Mouse (Mus musculus) megakaryocyte, embryonic 14.5 days (primary cell): ENCODE results near the gene Cct8. TPM values are rescaled to one million over a fixed set of nuclear protein-coding genes. Genes with fewer than 3 reads are reported as not detected.

Source experiments
- H3K27me3 ChIP-seq: replicated peaks from 2 replicates; pipeline ENCODE3; 2012; ENCODE audit warnings: inconsistent platforms
- H3K36me3 ChIP-seq: replicated peaks from 2 replicates; pipeline ENCODE3; 2012; ENCODE audit warnings: low read length, inconsistent platforms, mixed read lengths
- H3K4me1 ChIP-seq: 2 replicates; pipeline ENCODE4 v1.6.1; 2012; ENCODE audit warnings: inconsistent platforms
- H3K4me3 ChIP-seq: replicated peaks from 2 replicates; pipeline ENCODE3; 2012; ENCODE audit warnings: moderate library complexity, mild to moderate bottlenecking, inconsistent platforms
- H3K9me3 ChIP-seq: 2 replicates; pipeline ENCODE4 v1.6.1; 2012; ENCODE audit warnings: inconsistent platforms
- FLI1 ChIP-seq: IDR thresholded peaks from 2 replicates; pipeline ENCODE4 v1.6.1; 2012; ENCODE audit warnings: low read length, inconsistent platforms, mixed read lengths
- GATA1 ChIP-seq: IDR thresholded peaks from 3 replicates; pipeline ENCODE4 v1.6.1; 2012; ENCODE audit warnings: mixed read lengths, low read length, inconsistent platforms, borderline replicate concordance
- polyA plus RNA-seq: library from polyadenylated mRNA; stranded (reverse); fragments of >175 nt; gene quantifications from 2 replicates; pipeline ENCODE4 v1.2.3, GENCODE M21; 2012; ENCODE audit warnings: low replicate concordance; ENCODE audit not compliant: insufficient read depth

The Cct8 gene
- polyA plus RNA-seq, 1 experiment: 44.0 TPM

- Histone ChIP-seq H3K9me3 (no peaks in the 10 kb centered on the region), H3K4me1 (peaks cover 34% of the 10 kb centered on the region), H3K4me3 (no peak overlapping the region), H3K36me3 (no peaks in the 10 kb centered on the region), H3K27me3 (no peaks in the 10 kb centered on the region)
- TF ChIP-seq GATA1: no peak
- no peak for TF ChIP-seq FLI1
These were observed 50.1 kb downstream of the Cct8 start for GRCm38 (mm10) chr16:87445528-87445927.

- TF ChIP-seq FLI1 (no peak), GATA1 (no peak)
- peak overlapping the region; percentile 82 for H3K4me3 ChIP-seq
- H3K4me1 ChIP-seq: peaks cover 34% of the 10 kb centered on the region
- H3K9me3 ChIP-seq: no peaks in the 10 kb centered on the region
- H3K27me3 ChIP-seq: no peaks in the 10 kb centered on the region
- H3K36me3 ChIP-seq: no peaks in the 10 kb centered on the region
These were observed 50.6 kb downstream of the Cct8 start for GRCm38 (mm10) chr16:87445110-87445509.

- Histone ChIP-seq H3K9me3 (no peaks in the 10 kb centered on the region), H3K4me3 (no peak overlapping the region), H3K4me1 (peaks cover 42% of the 10 kb centered on the region), H3K36me3 (no peaks in the 10 kb centered on the region), H3K27me3 (no peaks in the 10 kb centered on the region)
- TF ChIP-seq GATA1 (no peak), FLI1 (no peak)
These were observed 51.6 kb downstream of the Cct8 start for GRCm38 (mm10) chr16:87444071-87444470.

- Histone ChIP-seq H3K27me3 (no peaks in the 10 kb centered on the region), H3K4me3 (no peak overlapping the region), H3K4me1 (peaks cover 50% of the 10 kb centered on the region), H3K9me3 (no peaks in the 10 kb centered on the region), H3K36me3 (no peaks in the 10 kb centered on the region)
- TF ChIP-seq GATA1 (no peak), FLI1 (no peak)
These were observed 52.4 kb downstream of the Cct8 start for GRCm38 (mm10) chr16:87443245-87443644.

GRCm38 (mm10) chr16:87442291-87442690 is 53.4 kb downstream of the Cct8 start:
- Histone ChIP-seq H3K4me1 (peaks cover 50% of the 10 kb centered on the region), H3K27me3 (no peaks in the 10 kb centered on the region), H3K9me3 (no peaks in the 10 kb centered on the region), H3K4me3 (no peak overlapping the region), H3K36me3 (peaks cover under 1% of the 10 kb centered on the region)
- TF ChIP-seq FLI1 (no peak), GATA1 (no peak)

GRCm38 (mm10) chr16:87441089-87441488 is 54.6 kb downstream of the Cct8 start:
- TF ChIP-seq GATA1 (no peak), FLI1 (no peak)
- Histone ChIP-seq H3K4me3 (peak overlapping the region; percentile 97), H3K27me3 (no peaks in the 10 kb centered on the region), H3K9me3 (no peaks in the 10 kb centered on the region), H3K4me1 (peaks cover 50% of the 10 kb centered on the region), H3K36me3 (peaks cover 12% of the 10 kb centered on the region)

GRCm38 (mm10) chr16:87440184-87440686 is 55.4 kb downstream of the Cct8 start, which contains the start of gene Rwdd2b:
Gene Rwdd2b (minus strand): TSS chr16:87440573.
- Histone ChIP-seq H3K9me3 (no peaks in the 10 kb centered on the region), H3K4me3 (peak within 1 kb of the TSS; percentile 97), H3K36me3 (peaks cover 19% of the 10 kb centered on the region), H3K4me1 (peaks cover 46% of the 10 kb centered on the region), H3K27me3 (no peaks in the 10 kb centered on the region)
- no peak for TF ChIP-seq GATA1
- TF ChIP-seq FLI1: no peak

- Histone ChIP-seq H3K9me3 (no peaks in the 10 kb centered on the region), H3K4me1 (peaks cover 43% of the 10 kb centered on the region), H3K36me3 (peaks cover 32% of the 10 kb centered on the region), H3K4me3 (peak overlapping the region; percentile 73), H3K27me3 (no peaks in the 10 kb centered on the region)
- TF ChIP-seq FLI1 (no peak), GATA1 (no peak)
These were observed 57.0 kb downstream of the Cct8 start for GRCm38 (mm10) chr16:87438697-87439096.

- TF ChIP-seq FLI1: no peak
- TF ChIP-seq GATA1: no peak
- H3K9me3 ChIP-seq: no peaks in the 10 kb centered on the region
- H3K4me1 ChIP-seq: peaks cover 39% of the 10 kb centered on the region
- H3K4me3 ChIP-seq: no peak overlapping the region
- H3K27me3 ChIP-seq: no peaks in the 10 kb centered on the region
- peaks cover 35% of the 10 kb centered on the region for H3K36me3 ChIP-seq
These were observed 58.6 kb downstream of the Cct8 start for GRCm38 (mm10) chr16:87437096-87437495.

GRCm38 (mm10) chr16:87435411-87436205 is 60.1 kb downstream of the Cct8 start:
- no peaks in the 10 kb centered on the region for H3K9me3 ChIP-seq
- H3K36me3 ChIP-seq: peaks cover 35% of the 10 kb centered on the region
- H3K4me3 ChIP-seq: no peak overlapping the region
- peaks cover 33% of the 10 kb centered on the region for H3K4me1 ChIP-seq
- H3K27me3 ChIP-seq: no peaks in the 10 kb centered on the region
- TF ChIP-seq GATA1 (no peak), FLI1 (no peak)
